Mouse (Mus musculus) thymus, postnatal 0 days (tissue): ENCODE data around the gene Wdr20rt. TPM values are rescaled to one million over a fixed set of nuclear protein-coding genes. Genes with fewer than 3 reads are reported as not detected.
A peak's percentile ranks its signal among the peaks of the same experiment; 100 is the strongest.
"Not testable (repeated sequence)": the region's sequence is repeated elsewhere in the genome, so short reads cannot be mapped to it uniquely, and the experiment has no call there.

ENCODE experiments used
- DNase-seq: peaks from one replicate; pipeline ENCODE4 v3.0.0-alpha.2; 2015; ENCODE audit warnings: low spot score
- polyA plus RNA-seq: library from polyadenylated mRNA; unstranded; fragments of >200 nt; fragmentation: Nextera tagmentation; extraction: Ambion mirVana; gene quantifications from 2 replicates; pipeline ENCODE4 v1.2.1, GENCODE M21; 2015

The Wdr20rt gene
- not detected in 2 replicates for polyA plus RNA-seq

DNA sequence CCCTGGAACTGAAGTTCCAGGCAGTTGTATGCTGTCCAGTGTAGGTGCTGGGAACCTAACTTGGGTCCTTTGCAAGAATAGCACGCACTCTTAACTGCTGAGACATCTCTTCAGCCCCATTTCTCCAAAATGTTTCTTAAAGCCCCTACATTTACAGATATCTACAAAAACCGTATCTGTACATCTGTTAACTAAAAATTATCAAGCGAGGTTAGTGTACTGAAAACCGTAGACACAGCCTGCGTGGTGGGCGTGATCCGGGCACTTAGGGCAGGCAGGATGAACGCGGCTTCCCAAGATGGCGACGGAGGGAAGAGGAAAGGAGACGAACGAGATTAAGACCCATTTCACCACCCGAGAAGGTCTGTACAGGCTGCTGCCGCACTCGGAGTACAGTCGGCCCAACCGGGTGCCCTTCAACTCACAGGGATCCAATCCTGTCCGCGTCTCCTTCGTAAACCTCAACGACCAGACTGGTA is at the start of gene Wdr20rt:
Gene Wdr20rt (plus strand): TSS at position 51 of the 479 bp plus-strand sequence.
- DNase-seq = no peak

DNA sequence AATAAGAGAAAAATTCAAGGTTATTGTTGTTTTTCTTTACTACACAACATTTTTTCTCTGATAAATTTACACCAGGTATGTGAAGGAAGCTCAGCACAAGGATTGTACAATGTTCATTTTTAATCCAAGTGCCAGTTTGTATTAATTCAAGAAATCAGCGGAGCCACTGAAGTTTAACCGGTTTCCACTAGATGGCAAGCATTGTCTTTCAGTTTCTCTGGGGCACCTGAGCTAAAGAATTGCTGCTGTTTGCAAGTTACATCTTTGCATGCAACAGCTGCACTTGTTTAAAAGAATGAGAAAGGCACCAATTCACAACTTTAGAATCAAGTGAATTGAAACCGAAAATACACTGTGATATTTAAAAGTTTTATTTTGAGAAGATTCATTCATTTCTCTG is 38.0 kb upstream of the Wdr20rt start:
- DNase-seq = no peak

DNA sequence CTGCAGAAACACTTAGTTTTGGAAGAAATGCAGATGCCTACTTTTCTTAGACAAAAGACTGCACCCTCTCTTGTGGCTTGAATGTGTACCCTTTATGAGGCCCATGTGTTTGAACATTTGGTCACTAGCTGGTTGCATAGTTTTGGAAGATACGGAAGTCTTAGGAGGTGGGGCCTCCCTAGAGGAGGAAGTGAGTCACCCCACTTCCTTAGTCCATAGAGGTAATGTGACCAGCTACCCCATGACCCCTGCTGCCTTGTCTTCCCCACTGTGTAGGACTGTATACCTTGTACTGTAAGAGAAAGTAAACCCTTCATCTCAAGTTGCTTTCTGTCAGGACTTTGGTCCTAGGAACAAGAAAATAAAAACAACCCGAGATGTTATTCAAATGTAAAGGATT is 36.1 kb upstream of the Wdr20rt start:
- DNase-seq = no peak

DNA sequence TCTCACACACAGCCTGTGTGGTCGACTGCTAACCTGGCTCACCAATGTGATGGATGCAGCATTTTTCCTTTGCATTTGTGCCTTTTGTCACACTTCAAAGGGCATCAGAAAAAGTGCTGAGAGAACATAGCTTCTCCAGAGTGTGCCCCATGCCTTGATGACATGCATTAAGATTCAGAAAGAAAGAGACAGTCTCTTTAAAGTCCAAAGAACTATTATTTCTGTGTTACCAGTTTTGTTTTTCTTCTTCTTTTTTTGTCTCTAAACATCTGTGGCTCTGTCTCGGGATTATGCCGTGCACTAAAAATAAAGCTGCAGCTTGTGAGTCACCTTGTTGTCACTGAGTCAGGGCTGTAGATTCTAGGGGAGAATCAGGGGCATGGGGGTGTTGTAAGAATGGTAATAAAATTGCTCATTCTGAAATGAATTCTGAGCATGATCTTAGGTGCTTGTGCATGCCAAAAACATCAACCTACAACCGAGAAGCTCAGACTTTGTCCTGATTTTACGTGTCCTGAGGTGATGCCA is 31.2 kb upstream of the Wdr20rt start:
- DNase-seq = no peak

DNA sequence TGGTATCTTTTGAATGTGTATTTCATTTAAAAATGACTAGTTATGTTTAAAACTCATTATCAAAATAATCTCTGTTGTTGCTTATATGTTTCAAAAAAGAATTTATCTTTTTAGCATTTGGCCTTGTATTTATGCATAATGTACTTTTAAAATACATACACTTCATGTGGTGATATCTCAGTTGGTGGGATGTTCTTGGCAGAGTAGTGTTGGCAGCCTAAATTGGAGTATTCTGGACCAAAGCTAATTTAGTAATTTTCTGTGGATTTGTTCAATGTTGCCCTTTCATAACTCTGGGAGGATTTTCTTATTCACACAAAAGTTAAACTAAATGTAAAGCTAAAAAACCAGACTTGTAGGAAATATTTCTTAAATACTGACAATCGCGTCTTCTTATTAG is 23.5 kb upstream of the Wdr20rt start:
- DNase-seq = no peak

DNA sequence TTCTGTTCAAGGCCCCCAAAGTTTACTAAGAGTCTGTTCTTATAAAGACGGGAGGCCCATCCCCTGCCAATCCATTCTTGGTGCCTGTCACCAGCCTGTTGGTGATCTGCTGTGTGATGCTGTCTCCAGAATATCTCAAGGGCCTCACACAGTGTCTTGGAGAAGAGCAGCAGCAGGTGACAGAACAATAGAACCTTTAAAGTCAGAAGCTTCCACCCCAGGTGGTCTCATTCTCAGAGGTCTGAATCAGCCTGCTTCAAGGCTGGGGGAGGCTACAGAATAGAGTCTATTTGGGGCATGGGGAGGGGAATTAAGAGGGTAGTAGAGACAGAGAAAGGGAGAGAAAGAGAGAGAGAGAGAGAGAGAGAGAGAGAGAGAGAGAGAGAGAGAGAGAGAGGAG is 18.9 kb upstream of the Wdr20rt start:
- no peak for DNase-seq

DNA sequence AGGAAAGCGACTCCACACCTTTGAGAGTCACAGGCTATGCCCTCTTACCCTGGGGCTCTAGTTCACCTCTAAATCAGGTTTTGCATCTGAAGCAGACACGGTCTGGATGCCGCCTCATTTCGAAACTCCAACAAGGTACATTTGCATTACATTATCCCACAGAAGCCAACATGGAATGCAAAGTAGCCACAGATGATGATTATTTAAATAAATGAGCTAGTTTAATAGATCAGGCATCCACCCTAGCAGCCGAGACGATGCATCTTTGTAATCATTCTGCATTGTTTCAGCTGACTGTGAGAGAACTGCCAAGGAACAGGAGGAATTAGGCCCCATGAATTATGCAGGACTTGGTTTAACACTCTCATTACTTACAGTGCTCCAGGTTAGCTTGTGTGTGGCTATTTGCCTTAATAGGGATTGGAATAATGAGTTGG is 8.9 kb upstream of the Wdr20rt start:
- no peak for DNase-seq

DNA sequence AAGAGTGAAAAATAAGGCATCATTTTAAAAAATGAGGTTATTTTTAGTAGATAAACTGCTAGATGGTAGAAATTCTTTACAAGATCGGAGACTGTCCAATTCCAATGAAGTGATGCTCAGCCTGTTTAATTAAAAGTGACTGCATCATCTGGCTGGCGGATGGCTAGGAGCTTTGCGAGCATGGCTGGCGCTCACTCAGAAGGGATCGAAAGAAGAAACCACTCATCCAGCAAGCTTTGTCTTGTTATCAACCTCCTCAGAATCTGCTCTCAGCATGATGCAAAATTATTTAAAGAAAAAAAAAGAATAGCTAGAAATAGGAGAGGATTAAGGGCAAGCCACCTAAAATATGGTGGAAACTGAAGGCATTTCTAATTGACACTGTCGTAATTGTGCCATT is 3.3 kb downstream of the Wdr20rt start:
- no peak for DNase-seq

DNA sequence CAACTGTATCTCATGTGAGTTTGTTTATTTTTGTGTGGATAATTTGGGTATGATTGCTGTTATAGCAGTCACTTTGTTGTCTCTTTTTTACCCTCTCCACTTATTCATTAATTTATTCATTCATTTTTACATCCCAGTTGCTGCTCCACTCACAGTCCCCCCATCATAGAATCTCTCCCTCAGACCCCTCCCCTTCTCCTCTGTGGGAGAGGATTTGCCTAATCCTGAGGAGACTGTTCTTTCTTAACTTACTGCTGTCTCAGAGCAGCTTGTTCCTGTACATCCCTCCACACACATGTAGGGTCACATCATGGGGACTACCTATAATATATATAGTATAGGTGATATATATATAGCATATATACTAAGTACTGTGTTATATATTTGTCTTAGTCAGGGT is 3.7 kb downstream of the Wdr20rt start:
- DNase-seq = no peak

DNA sequence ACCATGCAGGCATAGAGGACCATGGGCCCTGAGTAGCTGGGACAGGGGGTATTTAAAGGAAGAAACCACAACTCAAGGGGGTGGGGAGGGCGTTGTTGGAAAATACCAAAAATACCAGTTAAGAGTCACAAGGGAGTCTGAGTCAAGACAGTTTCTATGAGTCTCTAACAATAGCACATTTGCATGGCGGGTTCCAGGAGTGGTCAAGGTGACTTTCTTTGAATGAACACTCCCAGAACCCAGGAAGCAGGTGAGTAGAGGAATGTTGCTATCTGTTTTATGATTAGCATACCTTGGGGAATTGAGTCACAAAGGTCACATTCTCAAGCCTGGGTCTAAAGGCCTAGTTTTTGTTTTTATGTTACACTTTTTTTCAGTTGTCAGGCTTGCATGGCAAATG is 7.5 kb downstream of the Wdr20rt start:
- DNase-seq = not testable (repeated sequence)

DNA sequence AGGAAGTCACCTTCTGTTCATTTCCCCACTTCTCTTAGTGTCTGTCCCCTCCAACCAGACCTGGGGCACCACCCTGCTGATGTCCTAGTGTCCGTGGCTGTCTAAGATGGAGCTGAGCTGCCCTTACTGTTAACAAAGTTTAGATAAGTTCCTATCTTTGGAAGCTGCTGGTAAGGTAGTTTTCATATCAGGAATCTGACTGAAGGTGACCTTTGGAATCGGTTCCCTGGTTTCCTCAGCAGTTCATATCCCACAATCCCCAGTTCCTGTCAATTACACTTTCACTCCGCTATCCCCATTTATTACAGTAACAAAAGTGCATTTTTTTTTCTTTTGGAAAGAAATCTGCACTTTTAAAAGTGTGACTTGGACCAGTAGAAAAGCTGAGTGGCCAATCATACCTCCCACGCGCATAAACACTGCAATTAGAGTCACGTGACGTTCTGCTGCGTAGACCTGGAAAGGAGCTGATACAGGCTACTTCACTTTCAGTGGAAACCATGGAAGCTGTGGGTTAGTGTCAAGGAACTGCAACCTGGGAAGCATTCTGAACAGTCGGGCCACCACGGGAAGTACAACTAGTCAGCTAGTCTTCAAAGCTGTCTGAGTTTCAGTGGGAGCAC is 24.9 kb downstream of the Wdr20rt start:
- DNase-seq = no peak

DNA sequence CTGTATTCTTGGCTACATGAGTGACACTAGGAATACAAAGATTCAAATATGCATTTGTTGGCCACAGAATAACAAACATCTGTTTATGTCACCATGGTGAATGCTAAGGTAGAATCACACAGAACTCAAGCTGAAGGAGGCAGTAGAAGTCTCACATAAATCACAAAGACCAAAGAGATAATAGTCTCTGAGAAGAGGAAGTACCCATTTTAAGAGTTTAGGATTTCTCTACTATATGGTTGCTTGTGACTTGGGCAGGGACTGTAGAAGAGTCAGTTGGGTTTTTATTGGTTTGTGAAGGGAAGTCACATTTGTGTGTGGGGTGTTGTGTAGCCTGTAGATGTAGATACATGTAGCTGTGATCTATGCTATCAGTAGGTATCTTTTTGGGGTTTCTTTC is 31.6 kb downstream of the Wdr20rt start:
- DNase-seq = no peak

DNA sequence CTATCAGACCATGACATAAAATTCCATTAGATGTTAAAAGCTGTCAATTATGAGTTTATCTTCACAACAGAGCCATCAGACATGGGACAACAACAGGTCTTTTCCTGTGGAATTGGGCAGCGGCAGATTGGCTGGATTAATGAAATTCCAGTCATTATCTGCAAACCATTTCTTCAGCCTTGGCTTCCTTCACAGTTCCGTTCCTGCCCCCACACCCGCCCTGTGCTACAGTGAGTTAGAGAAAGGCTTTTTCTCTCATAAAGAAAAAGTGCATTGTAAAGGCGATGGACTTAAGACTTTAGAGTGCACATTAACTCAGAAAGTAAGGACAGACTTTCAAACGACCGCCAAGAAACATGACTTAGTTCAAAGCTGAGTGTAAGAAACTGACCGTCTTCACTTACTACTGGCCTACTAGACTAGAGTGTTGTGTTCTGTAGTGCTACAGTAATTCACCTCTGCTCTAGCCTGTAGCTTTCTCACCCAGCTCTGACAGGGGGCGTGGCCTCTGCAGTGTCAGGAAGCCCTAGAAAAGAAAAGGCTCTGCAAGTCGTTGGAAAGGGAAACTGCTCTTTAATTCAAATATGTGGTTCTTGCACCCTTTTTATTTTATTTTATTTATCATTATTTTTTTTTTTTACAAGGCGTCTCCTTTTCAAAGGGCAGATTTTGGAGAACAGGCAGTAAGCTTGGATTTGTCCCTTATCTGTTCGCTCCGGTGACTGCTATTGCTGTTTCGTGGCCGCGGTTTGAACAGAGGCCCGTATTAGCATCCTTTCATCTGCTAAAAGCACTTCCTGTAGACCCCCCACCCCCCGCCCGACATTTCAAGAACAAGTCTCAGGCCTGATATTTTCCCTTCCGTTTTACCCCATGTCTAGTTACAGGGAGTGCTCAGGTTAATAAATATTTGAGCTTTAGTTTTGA is 33.2 kb downstream of the Wdr20rt start:
- DNase-seq = peak; percentile 58

DNA sequence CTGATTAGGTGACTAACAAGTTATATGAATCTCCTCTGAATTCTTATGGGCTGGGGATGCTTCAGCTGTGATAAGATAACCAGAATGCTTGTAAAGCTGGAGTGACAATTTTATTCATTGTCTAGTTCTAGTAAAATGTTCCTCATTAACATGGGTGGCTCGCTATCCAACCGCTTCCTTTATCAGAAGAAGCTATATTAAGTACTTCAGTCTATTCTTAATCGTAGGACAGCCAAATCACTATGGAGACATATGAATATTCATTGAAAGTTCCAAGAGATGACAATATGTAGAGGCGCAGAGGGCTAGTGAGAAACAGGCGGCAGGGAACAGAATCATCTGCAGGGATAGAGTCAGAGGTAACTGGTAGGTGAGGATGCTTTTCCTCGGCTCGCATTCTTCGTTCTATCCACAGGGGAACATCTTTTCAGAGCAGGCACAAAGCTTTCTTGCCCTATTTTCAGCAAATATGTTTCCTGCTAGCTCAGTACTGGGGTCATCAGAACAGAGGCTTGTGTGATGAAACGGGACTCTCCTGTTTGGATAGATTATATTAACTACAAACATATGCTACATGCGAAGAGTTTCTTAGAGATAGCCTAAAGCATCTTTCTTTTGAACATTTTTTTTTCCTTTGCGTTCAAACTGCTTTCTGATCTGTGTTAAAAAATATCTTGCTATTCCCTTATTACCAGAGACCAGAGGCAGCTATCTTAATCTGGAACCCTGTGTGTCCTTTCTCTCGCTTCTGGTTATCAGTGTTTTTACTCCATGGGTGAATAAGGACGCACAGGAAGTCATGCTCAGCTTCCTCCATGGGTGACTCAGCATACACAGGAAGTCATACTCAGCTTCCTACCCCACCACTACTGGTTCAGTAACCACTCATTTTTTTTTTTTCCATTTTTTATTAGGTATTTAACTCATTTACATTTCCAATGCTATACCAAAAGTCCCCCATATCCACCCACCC is 34.1 kb downstream of the Wdr20rt start:
- peak; percentile 4 for DNase-seq

DNA sequence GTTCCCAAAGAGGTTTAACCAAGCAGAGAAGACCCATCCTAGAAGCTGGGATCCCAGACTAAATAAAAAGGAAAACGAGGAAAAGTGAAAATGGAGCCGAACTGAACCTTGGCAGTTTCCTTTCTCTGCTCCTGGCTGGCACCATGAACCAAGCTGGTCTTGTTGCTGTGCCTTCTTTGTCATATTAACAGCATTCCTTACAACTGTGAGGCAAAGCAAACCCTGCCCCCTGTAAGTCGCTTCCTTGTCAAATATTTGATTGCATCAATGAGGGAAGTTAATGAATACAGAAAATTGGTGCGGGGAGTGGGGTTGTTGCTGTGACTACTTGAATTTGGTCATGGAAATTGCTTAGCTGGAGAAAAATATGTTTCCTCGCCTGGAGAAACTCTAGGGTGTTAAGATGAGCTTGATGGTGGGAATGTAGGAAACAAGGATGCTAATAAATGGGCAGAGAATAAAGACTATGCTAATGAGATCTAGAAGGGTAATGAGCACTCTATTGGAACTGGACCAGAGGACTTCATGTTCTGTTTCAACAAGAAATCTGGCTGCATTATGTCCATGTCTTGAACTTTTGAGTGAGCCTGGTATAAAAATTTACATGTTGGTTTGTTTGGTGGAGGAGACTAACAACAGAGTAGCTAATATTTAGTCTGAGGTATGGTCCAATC is 43.1 kb downstream of the Wdr20rt start:
- no peak for DNase-seq

DNA sequence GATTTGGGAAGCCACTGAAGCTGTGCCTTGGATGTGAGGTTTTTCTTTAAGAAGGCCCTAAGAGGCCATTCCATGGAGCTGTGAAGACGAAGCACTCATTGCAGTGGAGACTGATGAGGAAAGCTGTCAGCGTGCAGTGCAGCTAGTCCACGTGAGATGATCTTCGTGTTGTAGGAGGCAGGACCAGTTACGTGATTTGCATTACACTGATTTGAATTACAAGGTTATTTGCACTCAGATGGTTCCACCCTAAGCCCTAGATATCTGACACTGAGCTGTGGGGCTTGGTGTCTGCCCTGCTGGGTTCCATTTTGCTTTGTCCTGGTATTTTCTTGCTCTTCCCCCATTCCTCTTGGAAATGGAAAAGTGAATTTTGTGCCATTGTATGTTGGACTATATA is 44.1 kb downstream of the Wdr20rt start:
- no peak for DNase-seq

DNA sequence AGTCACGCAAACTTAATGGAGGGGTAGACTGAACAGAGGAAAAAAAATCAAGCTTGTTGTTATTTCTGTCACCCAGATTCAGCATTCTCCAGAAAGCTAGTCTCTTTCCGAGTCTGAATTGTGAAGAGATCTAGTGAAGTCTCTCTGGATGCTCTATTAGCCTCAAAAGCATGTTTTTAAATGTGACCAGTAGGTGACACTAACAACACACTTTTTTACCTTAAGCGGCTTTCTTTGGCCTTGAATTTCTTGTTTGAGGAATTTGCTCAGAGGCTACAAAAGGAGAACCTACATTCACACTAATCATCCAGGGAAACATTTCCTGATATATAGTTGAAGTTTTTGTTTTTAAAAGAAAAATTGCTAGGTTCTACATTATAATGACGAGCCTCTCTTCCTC is 48.5 kb downstream of the Wdr20rt start:
- DNase-seq = no peak
